Mouse (Mus musculus) CH12.LX (cell line): ENCODE measurements around the gene Dnm3. TPM values are rescaled to one million over a fixed set of nuclear protein-coding genes. Genes with fewer than 3 reads are reported as not detected.

Experiments
- DNase-seq: peaks from one replicate; pipeline ENCODE4 v3.0.0-alpha.2; 2013; ENCODE audit errors: extremely low read depth
- H3K27ac ChIP-seq: 2 replicates; pipeline ENCODE4 v1.5.1; 2012; ENCODE audit warnings: low read depth, mild to moderate bottlenecking, control low read depth, moderate library complexity; ENCODE audit not compliant: insufficient read depth
- H3K27me3 ChIP-seq: replicated peaks from 2 replicates; pipeline ENCODE3; 2012; ENCODE audit warnings: inconsistent platforms
- H3K36me3 ChIP-seq, 2 experiments: replicated peaks in 1 of 2; 2 replicates each; pipeline versions ENCODE3 to v1.6.1; 2012; ENCODE audit warnings: inconsistent platforms in 1 of 2, low read length in 1 of 2, mild to moderate bottlenecking in 1 of 2, mixed read lengths in 1 of 2, moderate library complexity in 1 of 2; ENCODE audit not compliant: control insufficient read depth in 1 of 2, insufficient read depth in 1 of 2
- H3K4me1 ChIP-seq, 2 experiments: 2 replicates each; pipeline ENCODE4 v1.6.1; 2012; ENCODE audit warnings: inconsistent platforms in 1 of 2, moderate library complexity in 1 of 2; ENCODE audit not compliant: insufficient read depth in 2 of 2, control insufficient read depth in 1 of 2
- H3K4me2 ChIP-seq: 2 replicates; pipeline ENCODE4 v1.6.1; 2012; ENCODE audit warnings: low read depth, mild to moderate bottlenecking, control low read depth; ENCODE audit not compliant: poor library complexity, insufficient read depth, severe bottlenecking
- H3K4me3 ChIP-seq, 3 experiments: fragments of 150-350 bp in 1 of 3; sonication (generic) in 1 of 3; replicated peaks in 1 of 3; 2 replicates each; pipeline versions ENCODE3 to v1.5.1; 2011 to 2012; ENCODE audit warnings: low read depth in 2 of 3, low read length in 2 of 3, mild to moderate bottlenecking in 2 of 3, moderate library complexity in 2 of 3, control low read depth in 1 of 3, improper control_type of control experiment in 1 of 3, inconsistent platforms in 1 of 3, mixed read lengths in 1 of 3; ENCODE audit not compliant: poor library complexity in 1 of 3
- H3K79me2 ChIP-seq: replicated peaks from 2 replicates; pipeline ENCODE4 v1.6.1; 2012; ENCODE audit warnings: mild to moderate bottlenecking, moderate library complexity; ENCODE audit not compliant: control insufficient read depth, poor library complexity, insufficient read depth, severe bottlenecking; ENCODE audit errors: extremely low read depth
- H3K9ac ChIP-seq: 2 replicates; pipeline ENCODE4 v1.6.1; 2012; ENCODE audit warnings: low read depth, mild to moderate bottlenecking, control low read depth, moderate library complexity; ENCODE audit not compliant: insufficient read depth
- H3K9me3 ChIP-seq: replicated peaks from 2 replicates; pipeline ENCODE3; 2012; ENCODE audit warnings: low read length, inconsistent platforms, mixed read lengths
- BHLHE40 ChIP-seq: IDR thresholded peaks from 2 replicates; pipeline ENCODE4 v1.6.1; 2011; ENCODE audit warnings: mild to moderate bottlenecking, low read depth, low read length, improper control_type of control experiment
- CHD1 ChIP-seq: IDR thresholded peaks from 2 replicates; pipeline ENCODE4 v1.6.1; 2012; ENCODE audit warnings: low read depth, low read length, improper control_type of control experiment, inconsistent platforms
- CTCF ChIP-seq, 2 experiments: IDR thresholded peaks in 1 of 2; conservative IDR thresholded peaks in 1 of 2; 2 replicates each; pipeline ENCODE4 v1.5.1; 2011 to 2012; ENCODE audit warnings: low read depth in 2 of 2, low read length in 2 of 2, improper control_type of control experiment in 1 of 2, inconsistent platforms in 1 of 2, mild to moderate bottlenecking in 1 of 2, moderate library complexity in 1 of 2
- E2F4 ChIP-seq: IDR thresholded peaks from 2 replicates; pipeline ENCODE4 v1.6.1; 2011; ENCODE audit warnings: low read depth, low read length, improper control_type of control experiment; ENCODE audit not compliant: insufficient replicate concordance
- ELF1 ChIP-seq: IDR thresholded peaks from 2 replicates; pipeline ENCODE4 v1.6.1; 2014; ENCODE audit warnings: low read depth, mild to moderate bottlenecking, inconsistent platforms, low read length, improper control_type of control experiment
- EP300 ChIP-seq: IDR thresholded peaks from 2 replicates; pipeline ENCODE4 v1.6.1; 2011; ENCODE audit warnings: low read length, improper control_type of control experiment
- ETS1 ChIP-seq: conservative IDR thresholded peaks from 2 replicates; pipeline ENCODE4 v1.6.1; 2012; ENCODE audit warnings: low read depth, mild to moderate bottlenecking, inconsistent platforms, low read length, improper control_type of control experiment, moderate library complexity
- GABPA ChIP-seq: IDR thresholded peaks from 2 replicates; pipeline ENCODE4 v1.6.1; 2012; ENCODE audit warnings: low read depth, low read length, improper control_type of control experiment, inconsistent platforms; ENCODE audit not compliant: insufficient replicate concordance
- JUN ChIP-seq: IDR thresholded peaks from 2 replicates; pipeline ENCODE4 v1.6.1; 2011; ENCODE audit warnings: low read depth, mild to moderate bottlenecking, low read length, improper control_type of control experiment, moderate library complexity; ENCODE audit not compliant: insufficient read depth
- JUND ChIP-seq: conservative IDR thresholded peaks from 2 replicates; pipeline ENCODE4 v1.6.1; 2011; ENCODE audit warnings: low read depth, low read length, improper control_type of control experiment
- KAT2A ChIP-seq: IDR thresholded peaks from 2 replicates; pipeline ENCODE4 v1.6.1; 2012; ENCODE audit warnings: low read length, improper control_type of control experiment, inconsistent platforms; ENCODE audit not compliant: insufficient replicate concordance
- MAX ChIP-seq: IDR thresholded peaks from 2 replicates; pipeline ENCODE4 v1.6.1; 2011; ENCODE audit warnings: low read length, improper control_type of control experiment
- MEF2A ChIP-seq: IDR thresholded peaks from 2 replicates; pipeline ENCODE4 v1.6.1; 2014; ENCODE audit warnings: low read depth, mild to moderate bottlenecking, inconsistent platforms, low read length, improper control_type of control experiment, borderline replicate concordance
- MXI1 ChIP-seq: IDR thresholded peaks from 2 replicates; pipeline ENCODE4 v1.6.1; 2011; ENCODE audit warnings: mild to moderate bottlenecking, low read depth, low read length, improper control_type of control experiment
- MYC ChIP-seq: IDR thresholded peaks from 2 replicates; pipeline ENCODE4 v1.6.1; 2011; ENCODE audit warnings: low read depth, mild to moderate bottlenecking, improper control_type of control experiment, low read length
- NELFE ChIP-seq: IDR thresholded peaks from 2 replicates; pipeline ENCODE4 v1.6.1; 2011; ENCODE audit warnings: low read depth, low read length, improper control_type of control experiment
- NRF1 ChIP-seq: IDR thresholded peaks from 2 replicates; pipeline ENCODE4 v1.6.1; 2014; ENCODE audit warnings: low read depth, mild to moderate bottlenecking, inconsistent platforms, low read length, improper control_type of control experiment, moderate library complexity
- PAX5 ChIP-seq: IDR thresholded peaks from 2 replicates; pipeline ENCODE4 v1.6.1; 2012; ENCODE audit warnings: low read length, inconsistent platforms, mixed read lengths
- POLR2A ChIP-seq: IDR thresholded peaks from 2 replicates; pipeline ENCODE4 v1.6.1; 2011; ENCODE audit warnings: low read depth, mild to moderate bottlenecking, improper control_type of control experiment, low read length
- POLR2AphosphoS2 ChIP-seq: IDR thresholded peaks from 2 replicates; pipeline ENCODE4 v1.6.1; 2011; ENCODE audit warnings: low read depth, low read length, improper control_type of control experiment
- RCOR1 ChIP-seq: conservative IDR thresholded peaks from 2 replicates; pipeline ENCODE4 v1.6.1; 2012; ENCODE audit warnings: low read depth, mild to moderate bottlenecking, inconsistent platforms, low read length, improper control_type of control experiment
- SMC3 ChIP-seq: IDR thresholded peaks from 2 replicates; pipeline ENCODE4 v1.6.1; 2011; ENCODE audit warnings: low read depth, low read length, improper control_type of control experiment
- TBP ChIP-seq: conservative IDR thresholded peaks from 2 replicates; pipeline ENCODE4 v1.6.1; 2011; ENCODE audit warnings: low read depth, low read length, improper control_type of control experiment
- TCF12 ChIP-seq: IDR thresholded peaks from 2 replicates; pipeline ENCODE4 v1.6.1; 2014; ENCODE audit warnings: low read depth, mild to moderate bottlenecking, inconsistent platforms, low read length, improper control_type of control experiment
- UBTF ChIP-seq: IDR thresholded peaks from 2 replicates; pipeline ENCODE4 v1.6.1; 2012; ENCODE audit warnings: low read depth, mild to moderate bottlenecking, inconsistent platforms, low read length, improper control_type of control experiment, moderate library complexity
- ZC3H11A ChIP-seq: IDR thresholded peaks from 2 replicates; pipeline ENCODE4 v1.6.1; 2012; ENCODE audit warnings: low read depth, mild to moderate bottlenecking, inconsistent platforms, low read length, improper control_type of control experiment
- ZKSCAN1 ChIP-seq: IDR thresholded peaks from 2 replicates; pipeline ENCODE4 v1.6.1; 2012; ENCODE audit warnings: low read depth, inconsistent platforms, low read length, improper control_type of control experiment, borderline replicate concordance
- ZMIZ1 ChIP-seq: IDR thresholded peaks from 2 replicates; pipeline ENCODE4 v1.6.1; 2012; ENCODE audit warnings: low read depth, mild to moderate bottlenecking, inconsistent platforms, low read length, improper control_type of control experiment
- dilution Hi-C: fragments of 300-500 bp; cut with MboI; formaldehyde crosslinking; loops from 2 replicates; pipeline ENCODE4 v1.14.3; 2020; ENCODE audit warnings: low sequenced_read_pairs; ENCODE audit not compliant: extremely low pct_unique_long_range_greater_than_20kb, extremely low pct_ligation_motif_present
- in situ Hi-C: fragments of 300-500 bp; cut with MboI; formaldehyde crosslinking; loops from 3 replicates; pipeline ENCODE4 v1.14.3; 2019; ENCODE audit warnings: low sequenced_read_pairs, low pct_ligation_motif_present, low pct_unique_long_range_greater_than_20kb, mixed read lengths
- polyA plus RNA-seq: library from polyadenylated mRNA; unstranded; fragments of >175 nt; gene quantifications from 2 replicates; pipeline ENCODE4 v1.2.1, GENCODE M21; 2012; ENCODE audit warnings: low read depth; ENCODE audit not compliant: insufficient read length
- total RNA-seq, 2 experiments: library from RNA; depleted of rRNA; stranded (reverse); fragments of 300-350 nt in 1 of 2; fragments of >200 nt in 1 of 2; gene quantifications; 2 replicates each; pipeline ENCODE4 v1.2.3; 2012 to 2014

The Dnm3 gene
- total and polyA plus RNA-seq, 3 experiments, result 3.6 to 9.5 (median 6.9) TPM

- no peak overlapping the region for H3K4me2 ChIP-seq
- in situ Hi-C loops, result no loop called here
Measured at GRCm38 (mm10) chr1:162037185-162037765, 440.6 kb downstream of the Dnm3 start.

GRCm38 (mm10) chr1:162036461-162036835 is 441.4 kb downstream of the Dnm3 start:
- dilution Hi-C loops (no loop called here), in situ Hi-C loops (no loop called here)
- Histone ChIP-seq H3K36me3 (peaks cover 0 to 4% of the 10 kb centered on the region in 2 experiments), H3K79me2 (no peaks in the 10 kb centered on the region), H3K27me3 (no peaks in the 10 kb centered on the region), H3K4me1 (peaks cover 16 to 30% of the 10 kb centered on the region in 2 experiments), H3K27ac (no peak overlapping the region), H3K9ac (no peak overlapping the region), H3K4me3 (no peak overlapping the region), H3K4me2 (no peak overlapping the region), H3K9me3 (peaks cover 4% of the 10 kb centered on the region)
- no peak for TF ChIP-seq GABPA
- no peak for TF ChIP-seq UBTF
- TF ChIP-seq JUND, result no peak
- no peak for TF ChIP-seq ETS1
- TF ChIP-seq MXI1, result no peak
- TF ChIP-seq ELF1, result no peak
- no peak for TF ChIP-seq PAX5
- no peak for TF ChIP-seq ZC3H11A
- TF ChIP-seq ZMIZ1, result no peak
- TF ChIP-seq POLR2AphosphoS2, result no peak
- no peak for TF ChIP-seq ZKSCAN1
- no peak for TF ChIP-seq MYC
- TF ChIP-seq CHD1, result no peak
- TF ChIP-seq SMC3, result no peak
- TF ChIP-seq RCOR1, result no peak
- no peak for TF ChIP-seq E2F4
- TF ChIP-seq POLR2A, result no peak
- DNase-seq, result no peak

More at GRCm38 (mm10) chr1:162037185-162037765, 440.6 kb downstream of the Dnm3 start:
- no peak for DNase-seq
- Histone ChIP-seq H3K4me1 (peaks cover 16 to 31% of the 10 kb centered on the region in 2 experiments), H3K4me3 (no peak overlapping the region), H3K27me3 (no peaks in the 10 kb centered on the region), H3K9me3 (peaks cover 4% of the 10 kb centered on the region), H3K27ac (no peak overlapping the region), H3K9ac (no peak overlapping the region), H3K79me2 (no peaks in the 10 kb centered on the region), H3K36me3 (peaks cover 0 to 4% of the 10 kb centered on the region in 2 experiments)
- no peak for TF ChIP-seq BHLHE40
- TF ChIP-seq MXI1, result no peak
- TF ChIP-seq ZC3H11A, result no peak
- TF ChIP-seq NELFE, result no peak
- no peak for TF ChIP-seq TBP
- no peak for TF ChIP-seq POLR2AphosphoS2
- TF ChIP-seq CHD1, result no peak
- TF ChIP-seq MAX, result no peak
- no peak for TF ChIP-seq JUN
- TF ChIP-seq NRF1, result no peak
- no peak for TF ChIP-seq MEF2A
- no peak for TF ChIP-seq EP300
- TF ChIP-seq ZMIZ1, result no peak
- no peak for TF ChIP-seq KAT2A
- TF ChIP-seq ELF1, result no peak
- TF ChIP-seq UBTF, result no peak
- TF ChIP-seq CTCF (conservative IDR thresholded peaks at IDR 0.05 in 1 of 2, IDR thresholded peaks at IDR 0.05 in 1 of 2; ENCODE audit: low read depth in 2 of 2, low read length in 2 of 2), result no peak
- TF ChIP-seq RCOR1, result no peak
- no peak for TF ChIP-seq TCF12
- dilution Hi-C loops, result no loop called here
